Mouse (Mus musculus) olfactory bulb, adult 2 months (tissue): Measurements from ENCODE around the gene Fbln5. TPM values are rescaled to one million over a fixed set of nuclear protein-coding genes. Genes with fewer than 3 reads are reported as not detected.

Experiments used
- H3K27ac ChIP-seq: fragments of 200-500 bp; 2 replicates; pipeline ENCODE4 v1.5.1; 2012; ENCODE audit warnings: low read depth, low read length; ENCODE audit not compliant: insufficient read depth
- H3K4me1 ChIP-seq: fragments of 200-500 bp; 2 replicates; pipeline ENCODE4 v1.6.1; 2012; ENCODE audit warnings: low read length; ENCODE audit not compliant: control insufficient read depth, insufficient read depth
- H3K4me3 ChIP-seq: fragments of 200-500 bp; 2 replicates; pipeline ENCODE4 v1.5.1; 2012; ENCODE audit warnings: mild to moderate bottlenecking, low read depth, low read length, moderate library complexity; ENCODE audit not compliant: insufficient read depth
- CTCF ChIP-seq: fragments of 200-500 bp; IDR thresholded peaks from 2 replicates; pipeline ENCODE4 v1.5.1; 2012; ENCODE audit warnings: low read depth, mild to moderate bottlenecking, low read length, moderate library complexity; ENCODE audit not compliant: insufficient read depth
- POLR2A ChIP-seq: fragments of 200-500 bp; IDR thresholded peaks from 2 replicates; pipeline ENCODE4 v1.6.1; 2012; ENCODE audit warnings: mild to moderate bottlenecking, low read depth, low read length, moderate library complexity; ENCODE audit not compliant: insufficient read depth
- WGBS: fragments of 180-500 bp; shearing (Covaris S2); methylation state at CpG from one replicate; pipeline ENCODE4 v1.1.7; 2018; 5-methylcytosine and 5-hydroxymethylcytosine counted together
- polyA plus RNA-seq: library from polyadenylated mRNA; stranded (reverse); fragments of >200 nt; gene quantifications from 2 replicates; pipeline ENCODE4 v1.2.4, GENCODE M21; 2012; ENCODE audit warnings: low replicate concordance; ENCODE audit not compliant: missing spikeins, insufficient read depth, insufficient read length

Fbln5 gene
- polyA plus RNA-seq, 1 experiment = not detected

GRCm38 (mm10) chr12:101834715-101835114 is 15.9 kb upstream of the Fbln5 start:
- TF ChIP-seq POLR2A (no peak), CTCF (no peak)
- 92% methylated on average over 4 of the region's 4 CpGs for WGBS
- Histone ChIP-seq H3K27ac (no peak overlapping the region), H3K4me1 (peaks cover 2% of the 10 kb centered on the region; the same call in 1 of the 2 replicates), H3K4me3 (no peak overlapping the region)

- H3K27ac ChIP-seq = no peak overlapping the region
- WGBS = 93% methylated on average over 8 of the region's 8 CpGs
- TF ChIP-seq CTCF (no peak), POLR2A (no peak)
Measured at GRCm38 (mm10) chr12:101833776-101834175, 14.9 kb upstream of the Fbln5 start.

GRCm38 (mm10) chr12:101833115-101833506 is 14.3 kb upstream of the Fbln5 start:
- Histone ChIP-seq H3K27ac (no peak overlapping the region), H3K4me1 (peaks cover 2% of the 10 kb centered on the region; the same call in 1 of the 2 replicates), H3K4me3 (no peak overlapping the region)
- no peak for TF ChIP-seq CTCF
- TF ChIP-seq POLR2A = no peak
- 95% methylated on average over 6 of the region's 6 CpGs for whole genome bisulfite sequencing

More at GRCm38 (mm10) chr12:101833776-101834175, 14.9 kb upstream of the Fbln5 start:
- peaks cover 2% of the 10 kb centered on the region; the same call in 1 of the 2 replicates for H3K4me1 ChIP-seq
- no peak overlapping the region for H3K4me3 ChIP-seq

- 85% methylated on average over 7 of the region's 7 CpGs for WGBS
- H3K4me3 ChIP-seq = no peak overlapping the region
- peaks cover 2% of the 10 kb centered on the region; the same call in 1 of the 2 replicates for H3K4me1 ChIP-seq
- TF ChIP-seq CTCF (no peak), POLR2A (no peak)
- no peak overlapping the region for H3K27ac ChIP-seq
Measured at GRCm38 (mm10) chr12:101832179-101833114, 13.6 kb upstream of the Fbln5 start.

- TF ChIP-seq POLR2A = no peak
- no peak for TF ChIP-seq CTCF
- H3K4me1 ChIP-seq = peaks cover 2% of the 10 kb centered on the region; the same call in 1 of the 2 replicates
- H3K27ac ChIP-seq = no peak overlapping the region
- 55% methylated on average over 4 of the region's 4 CpGs for WGBS
- no peak overlapping the region for H3K4me3 ChIP-seq
Measured at GRCm38 (mm10) chr12:101831221-101831620, 12.4 kb upstream of the Fbln5 start.

GRCm38 (mm10) chr12:101823161-101823560 is 4.3 kb upstream of the Fbln5 start:
- TF ChIP-seq POLR2A (no peak), CTCF (no peak)
- 95% methylated on average over 4 of the region's 4 CpGs for WGBS
- no peak overlapping the region for H3K27ac ChIP-seq

DNA sequence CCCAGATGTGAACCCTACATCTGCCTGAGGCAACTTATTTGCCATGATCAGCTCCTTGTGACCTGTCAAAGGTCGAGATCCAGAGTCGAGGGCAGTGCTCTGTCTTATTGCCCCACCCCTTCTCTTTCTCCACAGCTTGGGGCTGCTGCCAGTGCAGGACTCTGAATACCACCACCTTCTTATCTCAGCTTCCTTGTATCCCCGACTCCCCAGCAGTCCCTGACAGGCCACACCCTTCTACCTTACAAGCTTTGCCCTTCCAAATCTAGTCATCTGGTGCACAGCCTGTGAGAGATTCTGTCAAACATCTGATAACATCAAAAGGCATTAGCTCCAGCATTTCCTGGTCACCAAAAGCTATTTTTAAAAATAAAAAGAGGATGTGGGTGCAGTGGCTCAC is 2.7 kb upstream of the Fbln5 start:
- Histone ChIP-seq H3K27ac (no peak overlapping the region), H3K4me1 (peaks cover 9% of the 10 kb centered on the region), H3K4me3 (no peak overlapping the region)
- WGBS = 57% methylated on average over 3 of the region's 3 CpGs
- TF ChIP-seq CTCF = no peak

More at GRCm38 (mm10) chr12:101823161-101823560, 4.3 kb upstream of the Fbln5 start:
- Histone ChIP-seq H3K4me3 (no peak overlapping the region), H3K4me1 (peaks cover 9% of the 10 kb centered on the region)

DNA sequence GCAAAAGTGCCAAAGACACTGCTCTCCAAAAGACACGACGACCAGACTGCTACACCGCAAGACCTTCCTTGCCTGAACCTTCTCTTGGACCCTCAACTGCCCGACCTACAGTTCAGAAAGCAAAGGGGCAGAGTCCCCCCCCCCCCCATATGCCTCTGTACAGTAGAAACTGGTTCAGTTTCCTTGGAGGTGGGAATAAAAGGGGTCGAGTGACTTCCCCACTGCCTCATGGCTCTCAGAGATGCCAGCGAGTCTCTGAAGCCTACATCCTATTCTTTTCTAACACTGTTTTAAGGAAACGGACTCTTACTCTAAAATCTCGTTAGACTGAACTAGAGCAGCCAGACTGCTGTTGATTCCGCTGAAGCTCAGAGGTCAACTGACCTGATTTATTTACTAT is 715 bp upstream of the Fbln5 start:
- WGBS = 56% methylated on average over 9 of the region's 9 CpGs
- TF ChIP-seq CTCF (no peak), POLR2A (no peak)
- Histone ChIP-seq H3K27ac (no peak overlapping the region), H3K4me1 (peaks cover 9% of the 10 kb centered on the region), H3K4me3 (peak overlapping the region; percentile 45; the same call in 1 of the 2 replicates)

GRCm38 (mm10) chr12:101818246-101818607 is 628 bp downstream of the Fbln5 start:
- no peak for TF ChIP-seq POLR2A
- TF ChIP-seq CTCF = no peak
- H3K27ac ChIP-seq = no peak overlapping the region
- WGBS = 14% methylated on average over 11 of the region's 11 CpGs
- peaks cover 9% of the 10 kb centered on the region for H3K4me1 ChIP-seq
- H3K4me3 ChIP-seq = peak overlapping the region; percentile 45
